Mouse (Mus musculus): ENCODE measurements at regions not wholly inside any gene's neighbourhood (a gene's known extent, or its start where the extent isn't known, plus 50 kb on each side); places are given as distances from the start of the nearest gene placed in this dataset.
"Not testable (repeated sequence)": the region's sequence is repeated elsewhere in the genome, so short reads cannot be mapped to it uniquely, and the experiment has no call there.

DNA sequence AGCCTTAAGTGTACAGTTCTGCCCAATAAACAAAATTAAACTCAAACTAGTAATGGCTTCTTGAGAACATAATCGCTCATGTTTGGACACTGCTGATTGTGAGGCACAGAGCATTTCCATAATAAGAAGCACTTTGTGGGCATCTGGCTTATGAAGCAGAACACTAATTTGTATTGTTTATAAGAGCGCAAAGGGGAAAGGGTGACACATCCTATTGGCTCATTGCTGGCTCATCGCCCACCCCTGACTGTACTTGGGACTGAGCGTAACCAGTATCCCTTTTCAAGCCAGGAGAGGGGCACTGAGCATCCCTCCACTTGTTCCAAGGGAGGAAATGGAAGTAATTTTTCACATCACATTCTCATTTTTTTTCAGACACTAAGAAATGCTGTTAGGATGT, 288.0 kb downstream of the Sfmbt2 start:
- ATAC-seq (replicated peaks; ENCODE audit: insufficient number of reproducible peaks, low FRiP score, low TSS enrichment, poor library complexity, severe bottlenecking): no peak

DNA sequence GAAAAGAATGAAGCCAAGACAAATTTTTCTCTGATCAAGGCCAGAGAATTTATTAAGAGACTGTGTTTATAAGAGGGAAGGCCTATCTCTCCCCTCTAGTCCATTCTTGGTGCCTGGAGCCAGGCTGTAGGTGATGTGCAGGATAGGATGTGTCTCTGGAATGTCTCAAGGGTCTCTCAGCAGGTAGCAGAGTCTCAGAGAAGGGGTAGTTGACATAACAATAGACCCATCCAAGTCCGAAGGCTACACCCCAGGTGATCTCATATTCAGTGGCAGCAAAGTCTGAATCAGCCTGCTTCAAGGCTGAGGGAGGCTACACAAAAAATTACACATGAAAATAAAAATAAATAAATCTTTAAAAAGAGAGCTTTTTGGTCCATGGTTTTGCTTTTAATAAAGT, 297.6 kb downstream of the Sfmbt2 start:
- ATAC-seq (replicated peaks; ENCODE audit: insufficient number of reproducible peaks, low FRiP score, low TSS enrichment, poor library complexity, severe bottlenecking): not testable (repeated sequence)

- ATAC-seq (replicated peaks; ENCODE audit: insufficient number of reproducible peaks, low FRiP score, low TSS enrichment, poor library complexity, severe bottlenecking): no peak
These were observed 300.4 kb downstream of the Sfmbt2 start for GRCm38 (mm10) chr2:10670423-10671298.

DNA sequence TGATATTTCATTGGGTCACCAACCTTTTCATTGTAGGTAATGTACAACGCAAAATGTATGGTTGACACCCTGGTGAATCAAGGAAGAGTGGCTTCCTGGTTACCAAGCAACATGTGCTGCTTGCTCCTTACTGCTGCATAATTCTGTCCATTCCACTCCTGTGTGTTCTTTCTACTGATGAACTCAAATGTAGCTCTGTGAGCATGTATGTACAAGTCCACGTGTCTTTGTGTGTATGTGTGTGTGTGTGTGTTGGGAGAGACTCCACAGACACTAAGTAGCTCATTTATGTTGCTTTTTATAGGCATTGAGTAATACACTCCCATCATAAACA, 301.0 kb downstream of the Sfmbt2 start:
- ATAC-seq (replicated peaks; ENCODE audit: insufficient number of reproducible peaks, low FRiP score, low TSS enrichment, poor library complexity, severe bottlenecking): no peak

DNA sequence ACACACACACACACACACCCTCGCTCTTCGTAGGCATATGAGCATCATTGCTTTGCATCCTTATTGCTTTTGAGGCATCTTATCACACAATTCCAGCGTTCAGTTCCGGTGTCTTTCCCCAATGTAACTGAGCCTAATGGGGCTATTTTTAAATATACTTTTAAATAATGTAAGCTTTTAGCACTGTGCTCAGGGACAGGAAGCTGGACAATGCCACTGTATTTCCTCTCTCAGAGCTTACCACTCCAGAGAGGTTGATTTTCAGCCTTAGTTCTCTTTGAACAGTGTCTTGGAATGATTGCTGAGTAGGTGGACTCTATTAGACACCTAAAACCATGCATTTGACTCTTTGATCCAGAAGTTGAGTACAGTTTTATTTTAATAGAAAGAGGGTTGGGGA, 301.9 kb downstream of the Sfmbt2 start:
- ATAC-seq (replicated peaks; ENCODE audit: insufficient number of reproducible peaks, low FRiP score, low TSS enrichment, poor library complexity, severe bottlenecking): no peak

GRCm38 (mm10) chr2:10674738-10675349, 304.5 kb downstream of the Sfmbt2 start:
- no peak for ATAC-seq (replicated peaks; ENCODE audit: insufficient number of reproducible peaks, low FRiP score, low TSS enrichment, poor library complexity, severe bottlenecking)

DNA sequence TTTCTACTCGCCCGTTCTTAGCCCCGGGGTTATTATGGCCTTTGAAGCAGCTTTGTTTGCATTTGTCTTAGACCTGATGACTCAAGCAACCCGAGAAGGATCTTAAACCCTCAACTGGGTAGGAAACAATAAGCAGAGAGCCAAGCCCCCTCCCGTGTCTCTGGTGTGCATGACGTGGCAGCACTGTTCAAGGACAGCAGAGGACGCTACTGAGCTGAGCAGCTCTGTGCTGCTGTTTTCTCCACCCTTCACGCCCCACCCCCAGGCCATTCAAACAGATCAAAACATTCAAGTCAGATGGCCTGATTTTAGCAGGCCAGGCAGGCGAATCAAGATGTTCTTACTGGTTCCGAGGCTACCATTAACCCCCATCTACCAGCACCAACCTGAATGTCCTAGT, 331.1 kb downstream of the Sfmbt2 start:
- ATAC-seq (replicated peaks; ENCODE audit: insufficient number of reproducible peaks, low FRiP score, low TSS enrichment, poor library complexity, severe bottlenecking): no peak

GRCm38 (mm10) chr2:10718366-10718765, 348.1 kb downstream of the Sfmbt2 start:
- ATAC-seq (replicated peaks; ENCODE audit: insufficient number of reproducible peaks, low FRiP score, low TSS enrichment, poor library complexity, severe bottlenecking): no peak

DNA sequence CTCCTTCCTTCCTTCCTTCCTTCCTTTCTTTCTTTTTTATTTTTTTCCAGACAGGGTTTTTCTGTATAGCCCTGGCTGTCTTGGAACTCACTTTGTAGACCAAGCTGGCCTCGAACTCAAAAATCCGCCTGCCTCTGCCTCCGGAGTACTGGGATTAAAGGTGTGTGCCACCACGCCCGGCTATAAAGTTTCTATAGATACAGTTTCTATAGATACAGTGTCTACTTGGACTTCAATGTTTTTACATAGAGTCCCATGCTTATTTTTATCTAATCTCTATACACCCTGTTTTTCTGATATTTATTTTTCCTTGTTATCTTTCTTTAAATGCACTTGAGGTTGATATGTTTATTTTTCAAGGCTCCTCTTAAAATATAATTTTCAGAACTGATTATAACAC, 364.0 kb downstream of the Sfmbt2 start:
- not testable (repeated sequence) for ATAC-seq (replicated peaks; ENCODE audit: insufficient number of reproducible peaks, low FRiP score, low TSS enrichment, poor library complexity, severe bottlenecking)

- ATAC-seq (replicated peaks; ENCODE audit: insufficient number of reproducible peaks, low FRiP score, low TSS enrichment, poor library complexity, severe bottlenecking): no peak
These were observed 366.6 kb downstream of the Sfmbt2 start for GRCm38 (mm10) chr2:10736696-10737457.

DNA sequence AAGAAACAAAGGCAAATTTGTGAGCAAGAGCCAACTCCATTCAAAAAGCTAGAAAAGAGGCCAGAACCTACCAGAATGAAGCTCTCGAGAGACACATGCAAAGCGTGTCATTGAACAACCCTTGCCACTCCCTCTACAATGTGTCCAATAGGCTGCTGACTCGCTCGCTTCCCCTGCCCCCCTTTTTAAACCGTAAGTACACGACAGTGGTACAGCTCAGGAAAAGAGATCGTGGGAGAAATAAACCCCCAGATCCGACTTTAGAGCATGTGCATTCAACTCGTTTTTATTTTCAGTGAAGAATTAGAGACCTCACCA, 367.1 kb downstream of the Sfmbt2 start:
- ATAC-seq (replicated peaks; ENCODE audit: insufficient number of reproducible peaks, low FRiP score, low TSS enrichment, poor library complexity, severe bottlenecking): no peak

DNA sequence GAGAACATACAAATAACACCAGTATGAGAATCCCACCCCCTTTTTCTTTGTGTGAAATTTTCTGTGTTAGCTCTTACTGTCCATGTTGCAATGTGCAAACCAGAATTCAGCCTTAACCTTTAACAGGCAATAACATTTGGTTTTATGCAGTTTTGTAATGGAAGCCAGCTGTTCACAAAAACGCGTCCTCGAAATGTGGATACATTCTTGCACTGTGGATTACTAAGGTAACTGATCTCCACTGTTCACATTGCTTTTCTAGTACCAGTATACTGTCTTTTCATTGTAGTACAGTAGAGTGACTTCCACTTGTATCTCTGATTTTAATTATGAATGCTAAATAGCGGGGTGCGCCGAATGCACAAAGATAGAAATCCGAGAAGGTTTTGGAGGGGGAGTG, 374.8 kb downstream of the Sfmbt2 start:
- ATAC-seq (replicated peaks; ENCODE audit: insufficient number of reproducible peaks, low FRiP score, low TSS enrichment, poor library complexity, severe bottlenecking): no peak

GRCm38 (mm10) chr2:10755375-10755774, 385.1 kb downstream of the Sfmbt2 start:
- no peak for ATAC-seq (replicated peaks; ENCODE audit: insufficient number of reproducible peaks, low FRiP score, low TSS enrichment, poor library complexity, severe bottlenecking)

- no peak for ATAC-seq (replicated peaks; ENCODE audit: insufficient number of reproducible peaks, low FRiP score, low TSS enrichment, poor library complexity, severe bottlenecking)
These were observed 387.0 kb downstream of the Sfmbt2 start for GRCm38 (mm10) chr2:10757202-10757840.

DNA sequence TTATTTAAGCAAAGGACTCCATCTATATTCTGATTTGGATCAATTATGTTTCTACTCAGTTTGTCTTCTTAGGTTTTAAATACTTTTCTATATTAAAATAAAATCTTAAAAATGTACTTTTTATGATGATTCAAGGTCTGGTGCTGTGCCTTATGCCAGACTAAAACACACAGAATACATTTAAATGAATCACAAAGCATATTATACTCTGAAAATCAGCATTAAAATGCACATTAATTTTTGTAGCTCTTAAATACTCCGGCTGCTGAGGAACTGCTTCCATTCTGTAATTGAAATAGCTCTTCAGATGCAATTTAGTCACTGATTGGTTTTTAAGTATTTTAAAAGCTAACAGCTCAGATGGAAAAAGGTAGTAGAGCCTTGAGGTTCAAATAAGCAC, 387.6 kb downstream of the Sfmbt2 start:
- ATAC-seq (replicated peaks; ENCODE audit: insufficient number of reproducible peaks, low FRiP score, low TSS enrichment, poor library complexity, severe bottlenecking): no peak

DNA sequence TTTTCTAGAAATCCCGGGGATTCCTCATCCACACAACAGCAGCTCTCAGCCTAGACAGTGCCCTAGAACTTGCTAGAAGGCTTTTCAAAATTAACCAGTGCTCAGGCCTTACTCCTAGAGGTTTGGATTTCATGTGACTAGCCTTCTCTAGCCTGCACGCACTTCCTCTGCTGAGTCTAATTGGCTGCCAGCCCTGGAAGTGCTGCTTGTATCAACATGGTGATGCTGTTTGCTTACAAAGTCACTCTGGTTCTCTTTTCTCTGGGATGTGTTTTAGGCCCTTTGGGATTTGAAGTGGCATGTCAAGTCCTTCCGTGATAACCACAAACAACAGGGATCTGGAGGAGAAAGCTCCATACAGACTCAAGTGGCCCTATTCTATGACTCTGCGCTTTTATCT, 391.9 kb downstream of the Sfmbt2 start:
- ATAC-seq (replicated peaks; ENCODE audit: insufficient number of reproducible peaks, low FRiP score, low TSS enrichment, poor library complexity, severe bottlenecking): no peak

- ATAC-seq (replicated peaks; ENCODE audit: insufficient number of reproducible peaks, low FRiP score, low TSS enrichment, poor library complexity, severe bottlenecking): no peak
These were observed 388.8 kb upstream of the Prkcq start for GRCm38 (mm10) chr2:10783071-10783470.

DNA sequence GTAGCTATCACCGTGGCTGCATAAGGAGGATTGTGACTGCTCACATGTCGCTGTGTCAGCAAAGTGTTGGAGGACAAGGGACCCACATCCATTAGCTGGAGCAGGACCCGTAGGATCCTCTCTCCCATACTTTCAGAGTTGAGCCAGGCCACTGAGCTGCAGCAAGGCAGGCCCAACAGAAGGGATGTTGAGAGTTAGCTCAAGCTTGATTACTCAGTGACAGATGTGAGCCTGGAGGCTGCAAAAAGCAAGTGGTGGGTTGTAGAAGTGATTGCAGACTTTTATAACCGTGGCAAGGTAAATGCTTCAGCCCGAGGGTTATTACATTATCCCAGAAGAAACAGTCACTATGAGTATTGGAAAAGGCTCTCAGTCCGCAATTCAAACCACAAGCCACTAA, 388.3 kb upstream of the Prkcq start:
- no peak for ATAC-seq (replicated peaks; ENCODE audit: insufficient number of reproducible peaks, low FRiP score, low TSS enrichment, poor library complexity, severe bottlenecking)

- ATAC-seq (replicated peaks; ENCODE audit: insufficient number of reproducible peaks, low FRiP score, low TSS enrichment, poor library complexity, severe bottlenecking): no peak
These were observed 387.6 kb upstream of the Prkcq start for GRCm38 (mm10) chr2:10784266-10784665.

Data from monocyte, adult 5-6 weeks (primary cell).